Mouse (Mus musculus): ENCODE data around the gene Akr1c18.
"Not testable (repeated sequence)": the region's sequence is repeated elsewhere in the genome, so short reads cannot be mapped to it uniquely, and the experiment has no call there.

Gene Akr1c18

GRCm38 (mm10) chr13:4150518-4150917 lies at the start of gene Akr1c18:
Gene Akr1c18, minus strand, starts transcription at chr13:4150654.
- DNase-seq (ENCODE audit: low spot score): peak; percentile 18

DNA sequence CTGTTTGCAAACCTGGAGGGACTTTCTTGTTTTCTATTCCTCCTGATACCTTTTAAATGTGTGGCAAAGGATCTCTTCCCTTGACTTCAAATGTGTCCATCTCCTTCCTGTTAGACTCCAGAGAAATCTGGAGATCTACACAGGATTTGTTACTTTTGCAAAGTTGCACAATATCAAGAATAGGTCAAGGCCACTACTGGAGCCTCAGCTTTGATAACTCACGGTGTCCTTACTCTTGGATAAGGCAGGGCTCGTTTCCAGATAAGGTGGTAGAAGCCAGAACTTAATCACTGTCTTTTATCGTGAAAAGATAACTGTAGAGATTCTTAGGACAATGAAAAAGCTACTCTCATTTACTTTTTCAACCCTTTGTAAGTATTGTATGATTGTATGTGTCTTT lies 42.1 kb upstream of the Akr1c18 start:
- no peak for DNase-seq (ENCODE audit: low spot score)

- no peak for DNase-seq (ENCODE audit: low spot score)
Observed at GRCm38 (mm10) chr13:4190904-4191303, 40.5 kb upstream of the Akr1c18 start, which contains the start of gene Akr1c13. Gene Akr1c13, plus strand, starts transcription at chr13:4191150.

DNA sequence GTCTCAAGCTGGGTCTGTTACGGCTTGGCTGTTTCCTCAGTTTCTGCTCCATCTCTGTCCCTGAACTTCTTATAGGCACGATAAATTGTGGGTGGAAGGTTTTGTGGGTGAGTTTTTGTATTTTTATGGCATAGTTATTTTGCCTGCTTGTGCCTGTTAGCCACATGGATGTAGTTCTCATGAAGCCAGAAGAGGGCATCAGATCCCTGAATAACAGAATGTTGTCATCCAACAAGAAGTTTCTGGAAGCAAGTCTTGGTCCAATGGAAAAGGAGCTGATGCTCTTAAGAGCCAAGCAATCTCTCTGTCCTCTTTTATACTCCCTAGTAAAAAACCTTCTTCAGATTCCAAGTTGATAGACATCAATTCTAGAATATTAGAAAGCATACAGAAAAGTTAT lies 37.7 kb upstream of the Akr1c18 start:
- peak; percentile 4 for DNase-seq (ENCODE audit: low spot score)

- DNase-seq (ENCODE audit: low spot score): not testable (repeated sequence)
Observed at GRCm38 (mm10) chr13:4186641-4187411, 36.4 kb upstream of the Akr1c18 start.

GRCm38 (mm10) chr13:4183116-4183515 lies 32.7 kb upstream of the Akr1c18 start:
- no peak for DNase-seq (ENCODE audit: low spot score)

DNA sequence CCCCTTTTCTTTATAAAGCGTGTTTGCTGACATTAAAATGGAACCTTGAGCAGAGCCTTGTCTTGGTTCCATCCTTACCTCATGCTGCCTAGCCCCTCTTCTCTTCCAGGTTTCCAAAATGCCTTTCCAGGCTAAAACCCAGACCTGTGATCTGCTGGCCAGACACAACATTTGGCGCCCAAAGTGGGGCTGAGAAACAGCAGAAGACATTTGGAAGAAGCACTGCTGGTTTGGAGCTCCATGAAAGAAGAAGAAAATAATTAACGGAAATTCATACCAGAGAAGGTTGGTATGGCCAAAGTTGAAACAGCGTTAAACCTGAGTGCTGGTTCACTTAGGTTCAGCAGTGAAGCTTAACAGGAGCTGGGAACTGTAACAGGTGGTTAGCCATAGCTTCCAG lies 30.9 kb upstream of the Akr1c18 start:
- not testable (repeated sequence) for DNase-seq (ENCODE audit: low spot score)

- DNase-seq (ENCODE audit: low spot score): no peak
Observed at GRCm38 (mm10) chr13:4172978-4173377, 22.5 kb upstream of the Akr1c18 start.

DNA sequence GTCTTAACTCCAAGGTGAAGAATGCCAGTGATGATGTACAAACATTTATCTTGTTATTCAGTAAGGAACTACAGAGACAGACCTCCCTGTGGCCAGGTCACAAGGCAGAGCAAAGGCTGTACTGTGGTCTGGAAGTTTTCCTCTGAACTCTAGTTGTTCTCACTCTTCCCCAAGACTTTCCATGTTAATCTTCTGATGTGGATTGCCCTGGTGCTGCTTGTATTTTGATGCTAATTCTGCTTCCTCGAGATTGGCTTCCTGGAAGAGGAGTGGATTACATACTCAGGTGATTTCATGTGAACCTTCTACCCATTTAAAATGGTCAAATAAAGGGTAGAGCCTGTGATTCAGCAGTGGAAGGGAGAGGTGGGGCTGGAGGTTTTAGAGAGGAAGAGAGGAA lies 17.6 kb upstream of the Akr1c18 start:
- no peak for DNase-seq (ENCODE audit: low spot score)

GRCm38 (mm10) chr13:4155286-4155685 lies 4.8 kb upstream of the Akr1c18 start:
- no peak for DNase-seq (ENCODE audit: low spot score)

- DNase-seq (ENCODE audit: low spot score): no peak
Observed at GRCm38 (mm10) chr13:4153593-4153992, 3.1 kb upstream of the Akr1c18 start.

- DNase-seq (ENCODE audit: low spot score): no peak
Observed at GRCm38 (mm10) chr13:4152908-4153307, 2.5 kb upstream of the Akr1c18 start.

DNA sequence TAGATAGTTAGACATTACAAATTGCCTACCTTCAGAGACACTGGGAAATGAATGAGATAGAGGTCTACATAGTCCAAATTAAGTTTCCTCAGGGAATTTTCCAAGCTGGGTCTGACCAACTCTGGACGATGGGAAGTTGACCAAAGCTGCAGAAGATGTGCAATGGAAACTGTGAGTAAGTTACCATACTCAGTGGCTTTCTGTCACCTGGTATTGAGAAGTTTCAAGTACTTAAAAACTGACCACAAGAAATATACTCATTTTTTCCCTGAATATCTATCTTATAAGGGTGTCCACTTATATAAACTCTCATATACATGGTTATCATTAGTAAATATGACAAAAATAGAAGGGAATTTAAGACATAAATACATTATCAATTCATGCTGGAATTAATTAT lies 6.2 kb downstream of the Akr1c18 start:
- DNase-seq (ENCODE audit: low spot score): no peak

DNA sequence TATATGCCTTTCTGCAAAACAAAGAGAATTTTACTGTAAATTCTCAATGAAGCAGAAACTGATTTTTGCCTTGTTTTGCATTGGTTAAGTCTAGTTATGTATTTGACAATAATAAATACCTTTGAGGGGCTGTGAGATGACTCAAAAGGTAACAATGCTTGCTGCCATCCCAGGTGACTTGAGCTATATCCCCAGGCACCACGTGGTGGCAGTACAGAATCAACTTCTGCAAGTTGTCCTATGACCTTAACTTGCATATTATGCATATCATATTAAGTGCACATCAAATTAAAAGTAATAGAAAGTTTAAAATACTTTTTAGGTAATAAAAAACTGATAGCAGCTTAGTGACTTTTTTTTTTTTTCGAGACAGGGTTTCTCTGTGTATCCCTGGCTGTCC lies 17.4 kb downstream of the Akr1c18 start:
- no peak for DNase-seq (ENCODE audit: low spot score)

GRCm38 (mm10) chr13:4131721-4132120 lies 18.7 kb downstream of the Akr1c18 start:
- no peak for DNase-seq (ENCODE audit: low spot score)

- no peak for DNase-seq (ENCODE audit: low spot score)
Observed at GRCm38 (mm10) chr13:4131317-4131716, 19.1 kb downstream of the Akr1c18 start.

DNA sequence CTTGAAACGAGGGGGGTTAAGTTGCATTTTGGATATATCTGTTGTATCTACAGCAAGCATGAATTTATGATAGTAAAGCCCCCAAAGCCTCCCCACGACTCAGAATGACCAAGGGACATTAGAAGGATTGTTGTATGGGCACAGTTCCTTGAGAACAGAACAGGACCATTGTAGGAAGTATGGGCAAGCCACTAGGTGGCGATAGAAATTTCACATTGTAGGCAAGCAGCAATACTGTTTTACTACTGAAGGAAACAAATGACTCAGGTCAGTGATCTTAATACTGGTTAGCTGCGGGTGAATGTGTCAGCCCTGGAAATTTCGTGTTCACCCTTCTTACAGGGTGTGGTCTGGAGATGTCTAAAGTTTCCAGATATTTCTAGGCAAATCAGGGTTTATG lies 21.4 kb downstream of the Akr1c18 start:
- peak; percentile 6 for DNase-seq (ENCODE audit: low spot score)

GRCm38 (mm10) chr13:4125846-4126245 lies 24.6 kb downstream of the Akr1c18 start:
- not testable (repeated sequence) for DNase-seq (ENCODE audit: low spot score)

DNA sequence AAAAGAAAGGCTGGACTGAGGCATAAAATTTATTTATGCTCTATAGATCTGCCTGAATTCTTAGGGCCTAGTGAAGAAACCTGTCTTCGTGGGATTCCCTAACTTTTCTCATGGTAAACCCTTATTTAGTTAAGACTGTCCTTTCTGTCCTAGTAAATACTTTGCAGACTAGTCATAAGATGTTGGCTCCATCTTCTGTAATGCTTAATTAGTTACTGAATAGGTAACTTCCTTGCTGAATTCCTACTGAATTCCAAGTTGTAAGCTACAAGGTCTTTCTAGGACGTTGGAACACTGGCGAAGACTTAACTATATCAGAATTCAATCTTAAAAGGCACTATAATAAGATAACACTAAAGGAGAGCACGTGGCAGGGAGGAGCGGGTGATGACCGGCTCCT lies 26.0 kb downstream of the Akr1c18 start:
- DNase-seq (ENCODE audit: low spot score): not testable (repeated sequence)

DNA sequence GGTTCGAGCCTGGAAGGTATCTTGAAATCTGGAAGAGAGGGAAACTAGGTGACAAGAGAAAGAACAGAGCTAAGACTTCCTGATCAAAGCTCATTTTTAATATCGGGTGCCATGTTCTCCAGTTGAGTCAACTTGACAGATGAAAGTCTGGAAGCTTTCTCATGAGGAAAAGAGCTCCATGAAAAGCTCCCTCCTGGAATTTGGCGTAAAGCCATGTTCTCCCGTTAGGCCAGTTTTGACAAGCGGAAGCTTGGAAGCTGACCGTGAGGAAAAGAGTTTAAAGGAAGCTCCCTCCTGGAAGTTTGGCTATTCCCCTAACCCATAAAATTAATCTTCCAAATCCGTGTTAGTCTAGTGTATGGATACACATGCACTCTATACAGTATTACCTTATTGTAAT lies 27.3 kb downstream of the Akr1c18 start:
- no peak for DNase-seq (ENCODE audit: low spot score)

DNA sequence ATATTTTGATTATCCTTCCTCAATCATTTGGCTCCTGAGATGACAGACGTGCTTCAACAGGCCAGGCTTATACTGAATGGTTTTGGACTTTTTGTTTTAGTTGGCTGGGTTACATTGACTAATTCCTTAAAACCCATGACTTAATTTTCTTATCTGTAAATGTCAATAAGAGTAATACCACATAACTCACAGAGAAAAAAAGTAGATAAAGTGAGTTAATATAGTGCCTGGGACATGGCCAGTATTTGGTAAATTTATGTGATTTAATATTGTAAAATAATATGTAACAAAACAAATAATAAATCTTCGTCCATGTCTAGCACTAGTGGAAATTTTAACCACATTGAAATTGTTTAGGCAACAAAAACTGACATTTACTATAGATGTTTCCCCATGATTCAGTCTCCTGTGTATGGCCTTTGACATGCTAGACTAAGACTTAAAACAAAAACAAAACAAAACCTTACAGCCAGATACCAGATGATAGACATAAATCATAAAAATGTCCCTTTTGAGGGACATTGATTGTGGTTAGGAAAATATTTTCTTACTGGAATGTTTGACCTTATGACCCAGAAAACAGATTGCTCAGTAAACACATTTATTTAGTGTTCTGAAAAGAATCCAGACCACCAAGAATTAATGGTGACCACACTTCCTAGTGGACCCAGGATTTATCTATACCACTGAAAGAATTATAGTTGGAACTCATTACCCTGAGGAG lies 31.1 kb downstream of the Akr1c18 start:
- no peak for DNase-seq (ENCODE audit: low spot score)

GRCm38 (mm10) chr13:4110281-4111188 lies 39.9 kb downstream of the Akr1c18 start:
- DNase-seq (ENCODE audit: low spot score): peak; percentile 50

All from layer of hippocampus, adult 11-12 months (tissue).